Mouse (Mus musculus): ENCODE data around the gene Pik3c2a.

Gene Pik3c2a

DNA sequence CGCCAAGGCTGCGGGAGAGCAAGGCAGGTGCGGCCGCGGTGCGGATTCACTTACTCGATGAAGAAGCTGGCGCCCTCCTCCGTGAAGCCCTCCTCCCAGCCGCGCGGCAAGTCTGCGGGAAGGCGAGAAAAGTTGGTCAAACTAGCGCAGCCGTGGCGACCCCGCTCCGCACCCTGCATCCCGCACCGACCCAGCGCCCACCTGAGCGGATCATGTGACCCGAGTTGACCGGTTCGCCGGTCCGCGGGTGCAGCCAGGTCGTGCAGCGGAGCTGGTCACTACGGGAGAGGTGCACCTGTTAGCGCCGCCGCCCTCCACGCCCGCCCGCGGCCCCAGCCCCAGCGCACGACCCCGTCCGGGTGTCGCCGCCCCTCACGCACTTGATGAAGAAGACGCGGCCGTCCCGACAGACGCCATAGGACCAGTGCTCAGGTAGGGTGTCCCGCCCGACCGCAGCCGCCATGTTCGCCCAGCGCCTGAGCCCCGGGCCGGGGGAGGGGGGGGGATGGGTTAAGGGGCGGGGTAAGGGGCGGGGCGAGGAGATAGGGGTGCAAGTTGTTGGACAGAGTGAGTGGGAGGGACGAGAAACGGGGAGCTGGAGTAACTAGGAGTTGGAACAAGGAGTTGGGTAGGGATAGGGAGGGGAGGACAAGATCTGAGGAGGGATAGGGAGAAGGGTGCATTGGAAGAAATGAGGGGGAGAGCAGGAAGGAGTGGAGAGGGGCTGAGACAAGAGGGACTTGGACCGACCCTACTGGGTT, 135.2 kb downstream of the Pik3c2a start, which contains the start of gene Plekha7:
Gene Plekha7 (minus strand): TSS at position 506 of the 761 bp plus-strand sequence.
- in situ Hi-C loops (cut with MboI; ENCODE audit: low pct_unique_long_range_greater_than_20kb in 1 of 2, low sequenced_read_pairs in 2 of 2, unreplicated experiment in 1 of 2) = loop anchor here in 1 of 2 experiments (10.0 kb wide), 1 partner anchor 53 kb away; no protein-coding TSS in a partner anchor

DNA sequence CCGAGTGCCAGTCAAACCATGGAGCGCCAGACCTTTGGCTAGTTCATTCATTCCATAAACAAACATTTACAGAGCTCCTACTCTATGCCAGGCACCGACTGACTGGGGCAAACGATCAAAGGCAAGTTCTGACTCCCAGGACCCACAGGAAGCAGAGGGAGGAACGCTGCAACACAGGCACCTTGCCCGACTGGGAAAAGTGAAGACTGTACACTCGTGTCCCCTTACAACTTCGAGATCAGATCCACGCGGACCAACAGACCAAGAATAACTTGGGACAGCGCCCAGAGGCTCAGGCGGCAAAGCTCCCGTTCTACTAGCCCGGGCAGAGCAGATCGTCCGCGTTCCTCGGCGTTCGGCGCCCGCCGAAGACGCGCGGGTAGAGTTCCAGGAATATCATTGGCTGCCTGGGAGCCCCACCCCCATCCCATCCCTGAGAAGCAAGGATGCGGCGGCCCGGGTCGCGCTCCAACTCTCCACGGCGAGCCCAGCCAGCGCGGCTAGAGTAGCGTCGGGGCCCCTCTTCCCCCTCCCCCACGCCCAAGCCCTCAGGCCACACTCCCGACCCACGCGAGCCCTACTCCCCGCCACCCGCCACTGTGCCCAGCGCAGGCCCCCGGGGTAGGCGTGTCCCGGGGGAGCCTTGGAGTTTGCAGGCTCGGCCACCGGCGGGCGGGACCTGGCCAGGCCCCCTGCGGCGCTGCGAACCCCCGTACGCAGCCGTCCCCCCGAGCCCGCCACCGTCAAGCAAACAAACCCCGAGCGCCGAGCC, 136.0 kb downstream of the Pik3c2a start:
- in situ Hi-C loops (cut with MboI; ENCODE audit: low pct_unique_long_range_greater_than_20kb in 1 of 2, low sequenced_read_pairs in 2 of 2, unreplicated experiment in 1 of 2) = loop anchor here in 1 of 2 experiments (10.0 kb wide), 1 partner anchor 52 kb away; no protein-coding TSS in a partner anchor

DNA sequence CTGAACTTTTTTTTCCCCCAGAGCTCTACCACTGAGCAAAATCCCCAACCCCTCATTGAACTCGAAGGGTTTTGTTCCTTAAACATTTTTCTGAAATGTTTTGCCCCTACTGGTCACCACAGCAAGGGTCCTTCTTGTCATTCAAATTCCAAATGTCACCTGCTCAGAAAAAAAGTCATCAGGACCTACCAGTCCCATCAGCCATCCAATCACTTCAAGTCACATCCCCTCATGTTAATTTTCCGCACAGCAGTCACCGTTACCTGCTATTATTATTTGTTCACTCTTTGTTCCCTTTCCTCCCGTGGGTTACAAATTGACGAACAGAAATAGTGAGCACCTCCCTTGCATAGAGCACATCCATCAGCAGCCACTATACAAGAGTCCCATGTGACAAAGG, 136.6 kb downstream of the Pik3c2a start:
- in situ Hi-C loops (cut with MboI; ENCODE audit: low pct_unique_long_range_greater_than_20kb in 1 of 2, low sequenced_read_pairs in 2 of 2, unreplicated experiment in 1 of 2) = loop anchor here in 1 of 2 experiments (10.0 kb wide), 1 partner anchor 52 kb away; no protein-coding TSS in a partner anchor

DNA sequence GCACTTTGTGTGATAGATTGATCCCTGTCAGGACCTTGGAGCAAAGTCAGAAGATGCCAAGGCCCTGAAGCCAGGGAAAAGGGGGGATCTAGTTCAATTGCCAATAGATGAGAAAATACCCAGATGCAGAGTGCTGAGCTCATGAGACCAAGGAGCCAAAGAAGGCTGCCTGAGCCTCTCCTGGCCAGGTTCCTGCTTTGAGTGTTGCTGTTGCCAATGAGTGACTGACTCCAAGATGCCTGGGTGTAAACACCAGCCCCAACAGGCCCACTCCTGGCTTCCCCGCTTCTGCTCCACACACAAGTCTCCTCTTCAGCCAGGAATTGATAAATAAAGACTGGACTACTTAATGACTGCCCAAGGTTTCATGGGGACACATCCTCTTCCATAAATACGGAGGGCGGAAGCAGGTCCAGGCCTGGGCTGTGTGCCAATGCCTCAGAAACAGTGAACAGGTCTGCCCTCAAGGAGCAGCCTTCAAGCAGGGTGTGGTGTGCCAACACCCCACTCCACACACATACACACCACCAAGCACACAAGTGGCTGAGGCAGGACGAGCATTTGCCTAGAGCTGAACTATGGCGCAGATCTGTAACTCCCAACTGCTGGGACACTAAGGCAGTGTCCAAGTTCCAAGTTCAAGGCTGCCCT, 141.5 kb downstream of the Pik3c2a start:
- in situ Hi-C loops (cut with MboI; ENCODE audit: low pct_unique_long_range_greater_than_20kb in 1 of 2, low sequenced_read_pairs in 2 of 2, unreplicated experiment in 1 of 2) = loop anchor here in 1 of 2 experiments (10.0 kb wide), 1 partner anchor 47 kb away; no protein-coding TSS in a partner anchor

DNA sequence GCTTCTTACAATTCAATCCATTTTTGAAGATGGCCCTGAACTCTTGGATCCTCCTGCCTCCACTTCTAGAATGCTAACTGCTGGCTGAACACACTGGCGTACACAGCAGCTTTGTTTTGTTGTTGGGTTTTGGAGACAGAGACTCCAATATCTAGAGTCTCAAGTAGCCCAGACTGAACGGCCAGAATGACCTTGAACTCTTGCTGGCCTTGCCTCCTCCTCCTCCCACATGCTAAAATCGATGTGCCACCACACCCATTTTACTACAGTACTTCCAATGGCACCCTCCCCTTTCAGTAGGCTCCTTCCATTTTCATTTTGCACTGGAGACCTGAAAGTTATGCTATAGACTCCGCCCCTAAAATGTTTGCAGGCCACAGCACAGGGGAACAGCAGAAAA, 142.1 kb downstream of the Pik3c2a start:
- in situ Hi-C loops (cut with MboI; ENCODE audit: low pct_unique_long_range_greater_than_20kb in 1 of 2, low sequenced_read_pairs in 2 of 2, unreplicated experiment in 1 of 2) = loop anchor here in 1 of 2 experiments (10.0 kb wide), 1 partner anchor 46 kb away; no protein-coding TSS in a partner anchor

DNA sequence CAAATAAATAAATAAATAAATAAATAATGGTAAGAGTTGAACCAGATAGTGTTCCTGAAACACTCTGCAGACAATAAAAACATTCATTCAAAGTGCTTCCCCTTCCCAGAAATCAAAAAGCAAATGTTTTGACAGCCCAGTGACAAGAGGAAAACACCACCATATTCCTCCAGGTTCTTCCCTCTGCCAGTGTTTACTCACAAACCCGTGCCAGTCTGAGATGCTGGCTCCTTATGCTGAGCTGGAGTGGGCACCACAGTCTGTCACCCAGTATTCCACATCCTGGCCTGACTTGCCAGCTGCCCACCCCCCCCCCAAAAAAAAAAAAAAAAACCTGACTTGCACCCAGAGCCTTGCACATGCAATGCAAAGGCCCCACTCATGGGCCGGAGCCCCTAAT, 144.4 kb downstream of the Pik3c2a start:
- in situ Hi-C loops (cut with MboI; ENCODE audit: low pct_unique_long_range_greater_than_20kb in 1 of 2, low sequenced_read_pairs in 2 of 2, unreplicated experiment in 1 of 2) = no loop called here

DNA sequence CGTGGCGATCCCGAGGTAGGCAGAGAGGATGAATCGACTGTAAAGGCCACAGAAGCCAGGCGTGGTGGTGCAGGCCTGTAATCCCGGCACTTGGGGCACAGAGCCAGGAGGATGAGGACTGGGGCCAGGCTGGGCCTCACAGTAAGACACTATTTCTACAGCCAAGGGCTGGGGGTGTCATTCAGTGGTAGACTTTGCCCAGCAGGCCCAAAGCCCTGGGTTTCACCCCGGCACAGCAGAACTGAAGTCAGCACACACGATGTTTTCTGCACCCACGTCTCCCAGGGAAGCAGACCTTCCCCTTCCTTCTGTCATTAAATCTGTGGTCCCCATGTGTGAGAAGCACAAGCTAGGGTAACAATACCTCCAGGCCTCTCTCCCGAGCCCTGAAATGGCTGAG, 144.9 kb downstream of the Pik3c2a start:
- in situ Hi-C loops (cut with MboI; ENCODE audit: low pct_unique_long_range_greater_than_20kb in 1 of 2, low sequenced_read_pairs in 2 of 2, unreplicated experiment in 1 of 2) = no loop called here

DNA sequence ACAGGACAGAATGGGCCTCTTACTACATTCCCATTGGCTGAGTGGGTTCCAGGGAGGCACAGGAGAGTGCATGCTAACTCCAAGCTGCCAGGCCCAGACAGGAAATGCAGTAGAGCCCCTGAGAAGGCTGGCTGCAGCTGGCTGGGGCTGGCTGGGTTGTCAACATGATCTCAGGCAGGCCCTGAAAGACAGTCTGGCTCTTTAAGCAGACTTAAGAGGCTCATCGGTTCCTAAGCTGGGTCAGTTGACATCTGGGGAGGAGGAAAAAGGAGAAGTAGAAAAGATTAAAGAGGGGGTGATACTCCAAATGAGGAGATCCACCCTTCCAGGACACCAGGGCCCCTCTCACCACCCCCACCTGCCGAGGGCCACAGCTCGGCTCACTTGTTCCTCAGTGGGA, 148.3 kb downstream of the Pik3c2a start:
- in situ Hi-C loops (cut with MboI; ENCODE audit: low pct_unique_long_range_greater_than_20kb in 1 of 2, low sequenced_read_pairs in 2 of 2, unreplicated experiment in 1 of 2) = no loop called here

DNA sequence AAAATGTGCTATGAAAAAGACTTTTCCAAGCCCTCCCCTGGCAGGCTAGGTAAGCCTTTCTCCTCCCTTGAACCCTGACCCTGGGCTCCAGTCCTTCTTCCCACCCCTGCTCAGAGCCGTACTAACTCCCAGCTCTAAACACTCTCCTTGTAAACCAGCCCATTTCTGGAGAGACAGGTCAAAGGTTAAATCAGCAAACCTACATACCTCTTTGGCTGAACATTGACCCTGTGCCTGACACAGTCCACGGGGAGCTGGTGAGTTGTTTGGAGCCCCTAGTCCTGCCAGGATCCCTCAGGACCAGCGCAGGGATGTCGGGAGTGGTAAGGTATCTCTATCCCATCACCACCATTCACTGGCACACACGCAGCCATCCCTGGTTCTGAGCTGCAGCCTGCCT, 150.9 kb downstream of the Pik3c2a start:
- in situ Hi-C loops (cut with MboI; ENCODE audit: low pct_unique_long_range_greater_than_20kb in 1 of 2, low sequenced_read_pairs in 2 of 2, unreplicated experiment in 1 of 2) = no loop called here

DNA sequence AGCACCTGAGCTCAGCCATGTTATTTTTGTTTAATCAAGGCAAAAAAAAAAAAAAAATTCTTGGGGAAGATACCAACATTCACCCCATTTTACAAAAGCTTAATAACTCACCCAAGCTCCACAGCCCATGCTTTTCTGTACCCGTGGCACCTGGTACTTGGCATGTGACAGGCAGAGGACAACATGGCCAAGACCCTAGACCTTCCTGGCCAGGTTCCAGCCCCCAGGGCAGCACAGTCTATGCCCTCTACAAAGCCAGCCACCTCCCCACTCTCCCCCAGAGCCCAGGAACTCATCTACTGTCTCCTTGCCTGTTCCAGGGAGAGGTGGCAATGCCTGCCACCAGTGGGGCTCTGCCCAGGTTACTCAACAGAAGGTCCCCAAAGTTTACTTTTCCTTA, 152.7 kb downstream of the Pik3c2a start:
- in situ Hi-C loops (cut with MboI; ENCODE audit: low pct_unique_long_range_greater_than_20kb in 1 of 2, low sequenced_read_pairs in 2 of 2, unreplicated experiment in 1 of 2) = no loop called here

DNA sequence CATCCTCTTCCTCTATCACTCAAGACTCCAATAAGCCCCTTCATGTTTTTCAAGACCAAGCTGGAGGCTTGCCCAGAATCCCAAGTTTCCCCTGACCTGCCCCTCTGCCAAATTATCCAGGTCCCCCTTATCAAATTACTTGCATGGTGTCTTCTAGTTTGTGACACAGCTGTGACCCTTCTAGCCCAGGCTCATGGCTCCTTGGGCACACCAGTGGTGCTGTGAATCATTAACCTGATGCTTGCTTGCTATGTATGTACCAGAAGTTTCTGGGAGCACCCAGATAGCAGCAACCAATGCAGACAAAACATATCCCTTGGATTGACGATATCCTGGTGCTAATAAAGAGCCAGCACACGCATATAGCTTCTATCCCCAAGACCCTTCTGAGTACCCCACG, 154.3 kb downstream of the Pik3c2a start:
- in situ Hi-C loops (cut with MboI; ENCODE audit: low pct_unique_long_range_greater_than_20kb in 1 of 2, low sequenced_read_pairs in 2 of 2, unreplicated experiment in 1 of 2) = no loop called here

DNA sequence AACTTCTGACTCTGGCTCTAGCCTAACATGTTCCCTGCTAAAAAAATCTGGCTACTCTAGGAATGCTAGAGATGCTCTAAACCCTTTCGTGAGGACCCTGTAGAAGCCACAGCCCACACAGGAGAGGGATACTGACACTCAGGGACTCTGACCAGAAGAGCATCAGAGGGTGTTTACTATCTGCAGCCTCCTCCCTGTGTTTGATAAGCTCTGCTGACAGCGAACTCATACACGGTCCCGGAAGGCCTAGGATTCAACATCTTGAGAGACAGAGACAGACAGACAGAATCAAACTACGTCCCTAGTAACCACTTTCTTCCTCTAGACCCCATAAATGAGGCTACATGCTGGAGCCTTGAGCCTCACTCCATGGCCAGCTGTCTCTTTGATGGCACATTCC, 155.3 kb downstream of the Pik3c2a start:
- in situ Hi-C loops (cut with MboI; ENCODE audit: low pct_unique_long_range_greater_than_20kb in 1 of 2, low sequenced_read_pairs in 2 of 2, unreplicated experiment in 1 of 2) = no loop called here
